In genomic region chrX:18467690-18468089, GRCm38 (mm10) we compare ENCODE assay signal across 21 mouse cellular contexts. TPM values are rescaled to one million over a fixed set of nuclear protein-coding genes. Genes with fewer than 3 reads are reported as not detected.
"Had no signal": no experiment of that assay in that cellular context is flagged by ENCODE, and none has a peak within 500 bp of the region (broad histone marks: within the 10 kb centered on the region; RNA-seq: fewer than 3 reads in every experiment).

No protein-coding gene starts in this region.

- H3K9ac ChIP-seq: liver, embryonic 15.5 days; liver, postnatal 0 days; lung, embryonic 15.5 days; midbrain, embryonic 13.5 days; midbrain, embryonic 15.5 days; neural tube, embryonic 12.5 days; stomach, embryonic 15.5 days had no signal

- DNase-seq: liver, postnatal 0 days; lung, adult 2 months; lung, postnatal 14 days; lung, postnatal 36 days; right cerebral cortex, postnatal 14 days; thymus, adult 2 months; thymus, postnatal 25 days; thymus, postnatal 4 days had no signal

- H3K4me3 ChIP-seq: liver, embryonic 15.5 days; lung, embryonic 15.5 days; megakaryocyte, embryonic 14.5 days; midbrain, embryonic 13.5 days; midbrain, embryonic 15.5 days; neural tube, embryonic 12.5 days; stomach, embryonic 15.5 days had no signal

- ATAC-seq: liver, postnatal 0 days; lung, postnatal 0 days; midbrain, embryonic 13.5 days; midbrain, embryonic 15.5 days had no signal

- H3K4me2 ChIP-seq: liver, embryonic 15.5 days; lung, embryonic 15.5 days; midbrain, embryonic 11.5 days; midbrain, embryonic 13.5 days; midbrain, embryonic 15.5 days; neural tube, embryonic 12.5 days; stomach, embryonic 15.5 days had no signal

- H3K36me3 ChIP-seq: liver, embryonic 15.5 days; lung, embryonic 15.5 days; midbrain, embryonic 13.5 days; midbrain, embryonic 15.5 days; neural tube, embryonic 12.5 days; stomach, embryonic 15.5 days had no signal

- H3K27me3 ChIP-seq: liver, embryonic 15.5 days; lung, embryonic 15.5 days; megakaryocyte, embryonic 14.5 days; midbrain, embryonic 13.5 days; midbrain, embryonic 15.5 days; neural tube, embryonic 12.5 days; stomach, embryonic 15.5 days had no signal

- H3K4me1 ChIP-seq: liver, embryonic 15.5 days; lung, embryonic 15.5 days; megakaryocyte, embryonic 14.5 days; midbrain, embryonic 13.5 days; midbrain, embryonic 15.5 days; neural tube, embryonic 12.5 days; stomach, embryonic 15.5 days had no signal

- H3K9me3 ChIP-seq: liver, embryonic 15.5 days; lung, embryonic 15.5 days; megakaryocyte, embryonic 14.5 days; midbrain, embryonic 13.5 days; midbrain, embryonic 15.5 days; neural tube, embryonic 12.5 days; stomach, embryonic 15.5 days had no signal

- H3K27ac ChIP-seq: liver, embryonic 15.5 days; lung, embryonic 15.5 days; macrophage; midbrain, embryonic 13.5 days; midbrain, embryonic 15.5 days; neural tube, embryonic 12.5 days; stomach, embryonic 15.5 days; stomach, postnatal 0 days had no signal

RNA-seq across cellular contexts. Expression of gene 4930578C19Rik, which starts 6.5 kb away (rescaled TPM):
- total RNA-seq: monocyte, adult 5-6 weeks; neutrophil, adult 5-6 weeks had no signal
- polyA plus RNA-seq: liver, embryonic 15.5 days; liver, postnatal 0 days; macrophage had no signal
